8 mouse cellular contexts compared by ENCODE assay signal in the genomic region with DNA sequence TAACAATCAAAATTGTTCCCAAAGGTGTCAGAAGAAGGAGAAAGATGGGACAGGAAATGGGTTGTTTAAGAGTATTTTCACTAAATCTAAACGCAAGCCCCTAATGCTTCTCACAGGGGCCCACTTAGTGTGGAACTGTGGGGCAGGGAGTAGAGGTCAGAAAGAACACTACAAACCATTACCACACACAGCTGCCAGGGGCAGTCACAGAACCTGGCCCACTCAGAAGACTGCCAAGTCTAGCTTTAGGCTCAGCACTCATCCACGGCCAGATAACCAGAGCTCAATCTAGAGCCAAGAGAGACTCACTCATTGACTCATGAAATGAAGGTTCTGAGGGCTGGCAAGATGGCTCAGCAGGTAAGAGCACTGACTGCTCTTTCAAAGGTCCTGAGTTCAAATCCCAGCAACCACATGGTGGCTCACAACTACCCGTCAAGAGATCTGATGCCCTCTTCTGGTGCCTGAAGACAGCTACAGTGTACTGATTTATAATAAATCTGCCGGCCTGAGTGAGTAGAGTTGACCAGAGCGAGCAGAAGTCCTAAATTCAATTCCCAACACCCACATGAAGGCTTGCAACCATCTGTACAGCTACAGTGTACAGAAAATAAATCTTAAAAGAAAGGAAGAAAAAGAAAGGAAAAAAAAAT. TPM values are rescaled to one million over a fixed set of nuclear protein-coding genes. Genes with fewer than 3 reads are reported as not detected.
A peak's percentile ranks its signal among the peaks of the same experiment; 100 is the strongest.
DNase-seq lines count a peak whose midpoint lies in the region; ATAC-seq and TF ChIP-seq lines count a peak whose summit lies in the region.

No protein-coding gene starts in this region.

- H3K27me3 ChIP-seq in liver, adult 2 months (ENCODE audit: control insufficient read depth, insufficient read depth, low read length): no peaks in the 10 kb centered on the region
- no peaks in the 10 kb centered on the region for H3K27me3 ChIP-seq in embryonic facial prominence, embryonic 13.5 days
- no peaks in the 10 kb centered on the region for H3K27me3 ChIP-seq in intestine, embryonic 16.5 days (replicated peaks; ENCODE audit: control insufficient read depth, insufficient read depth, low read length)
- peaks cover 3% of the 10 kb centered on the region; the same call in 1 of the 2 replicates for H3K27me3 ChIP-seq in neural tube, embryonic 14.5 days (ENCODE audit: control insufficient read depth, insufficient read depth, low read length)

- WGBS in liver, adult 2 months: 53% methylated on average over 5 of the region's 5 CpGs
- 45% methylated on average over 5 of the region's 5 CpGs for WGBS in embryonic facial prominence, embryonic 13.5 days
- WGBS in intestine, embryonic 16.5 days: 23% methylated on average over 5 of the region's 5 CpGs
- WGBS in neural tube, embryonic 14.5 days: 44% methylated on average over 5 of the region's 5 CpGs

- H3K9ac ChIP-seq in liver, adult 2 months (ENCODE audit: low read depth, low read length): no peak overlapping the region
- H3K9ac ChIP-seq in embryonic facial prominence, embryonic 13.5 days: peak overlapping the region; percentile 99
- H3K9ac ChIP-seq in intestine, embryonic 16.5 days (ENCODE audit: low read depth, low read length): peak overlapping the region; percentile 90
- H3K9ac ChIP-seq in neural tube, embryonic 14.5 days (replicated peaks; ENCODE audit: low read depth, low read length): no peak overlapping the region

- TF ChIP-seq CTCF in liver, adult 2 months (IDR thresholded peaks at IDR 0.05; ENCODE audit: low read depth, low read length): no peak

- DNase-seq in liver, adult 2 months (ENCODE audit: extremely low read depth, low read depth, low spot score): no peak
- no peak for DNase-seq in liver
- DNase-seq in frontal cortex, postnatal 25 days (ENCODE audit: low spot score in 2 of 2): no peak
- no peak for DNase-seq in gastrocnemius, postnatal 14 days
- no peak for DNase-seq in testis, postnatal 14 days (ENCODE audit: low spot score)

- intact Hi-C loops in gastrocnemius, postnatal 14 days (cut with DNase I; ENCODE audit: low total_unique reads): loop anchor here (10.0 kb wide), 1 partner anchor 161 kb away; no protein-coding TSS in a partner anchor

- peak overlapping the region; percentile 95; the same call in 1 of the 2 replicates for H3K4me3 ChIP-seq in liver, adult 2 months (ENCODE audit: insufficient read depth, low read depth, low read length)
- H3K4me3 ChIP-seq in embryonic facial prominence, embryonic 13.5 days: peak overlapping the region; percentile 90
- peak overlapping the region; percentile 66 for H3K4me3 ChIP-seq in intestine, embryonic 16.5 days (ENCODE audit: low read length)
- H3K4me3 ChIP-seq in neural tube, embryonic 14.5 days (ENCODE audit: low read depth, low read length): peak overlapping the region; percentile 63; the same call in 1 of the 2 replicates

- H3K9me3 ChIP-seq in embryonic facial prominence, embryonic 13.5 days: no peaks in the 10 kb centered on the region
- no peaks in the 10 kb centered on the region for H3K9me3 ChIP-seq in intestine, embryonic 16.5 days (ENCODE audit: control insufficient read depth, low read length)
- no peaks in the 10 kb centered on the region for H3K9me3 ChIP-seq in neural tube, embryonic 14.5 days (ENCODE audit: control insufficient read depth, low read length)

- ATAC-seq in embryonic facial prominence, embryonic 13.5 days (ENCODE audit: insufficient number of reproducible peaks, insufficient read depth, low FRiP score, low TSS enrichment, low read depth): no peak
- no peak for ATAC-seq in intestine, embryonic 16.5 days
- no peak for ATAC-seq in neural tube, embryonic 14.5 days (ENCODE audit: low read depth)

- H3K4me2 ChIP-seq in embryonic facial prominence, embryonic 13.5 days: peak overlapping the region; percentile 81
- peak overlapping the region; percentile 87 for H3K4me2 ChIP-seq in intestine, embryonic 16.5 days (ENCODE audit: low read depth, low read length)
- H3K4me2 ChIP-seq in neural tube, embryonic 14.5 days (ENCODE audit: low read depth, low read length): peak overlapping the region; percentile 81

- H3K4me1 ChIP-seq in liver, adult 2 months (ENCODE audit: control insufficient read depth, insufficient read depth, low read length): peaks cover 4% of the 10 kb centered on the region; the same call in 1 of the 2 replicates
- H3K4me1 ChIP-seq in embryonic facial prominence, embryonic 13.5 days: peaks cover 35% of the 10 kb centered on the region
- H3K4me1 ChIP-seq in intestine, embryonic 16.5 days (ENCODE audit: control insufficient read depth, insufficient read depth, low read length): peaks cover 24% of the 10 kb centered on the region
- peaks cover 21% of the 10 kb centered on the region for H3K4me1 ChIP-seq in neural tube, embryonic 14.5 days (ENCODE audit: control insufficient read depth, insufficient read depth, low read length)

- no peak for TF ChIP-seq POLR2A in liver, adult 2 months (IDR thresholded peaks at IDR 0.05; ENCODE audit: extremely low read depth, insufficient read depth, low read length)

- H3K36me3 ChIP-seq in liver, adult 2 months (ENCODE audit: control insufficient read depth, insufficient read depth, low read length): peaks cover 16% of the 10 kb centered on the region; the same call in 1 of the 2 replicates
- H3K36me3 ChIP-seq in embryonic facial prominence, embryonic 13.5 days: peaks cover 35% of the 10 kb centered on the region
- peaks cover 29% of the 10 kb centered on the region for H3K36me3 ChIP-seq in intestine, embryonic 16.5 days (ENCODE audit: control insufficient read depth, insufficient read depth, low read length)
- H3K36me3 ChIP-seq in neural tube, embryonic 14.5 days (ENCODE audit: control insufficient read depth, insufficient read depth, low read length): no peaks in the 10 kb centered on the region

- no peak overlapping the region for H3K27ac ChIP-seq in liver, adult 2 months (replicated peaks; ENCODE audit: insufficient read depth, low read depth, low read length)
- peak overlapping the region; percentile 96 for H3K27ac ChIP-seq in embryonic facial prominence, embryonic 13.5 days
- H3K27ac ChIP-seq in intestine, embryonic 16.5 days (ENCODE audit: low read length): peak overlapping the region; percentile 97
- no peak overlapping the region for H3K27ac ChIP-seq in neural tube, embryonic 14.5 days (ENCODE audit: low read depth, low read length)

- H3K79me2 ChIP-seq in liver, adult 2 months (ENCODE audit: control insufficient read depth, insufficient read depth, low read length): peaks cover 6% of the 10 kb centered on the region; the same call in 1 of the 2 replicates

RNA-seq across cellular contexts. Expression of a gene that starts 2.4 kb away (rescaled TPM):
- 10.9 and 13.5 TPM in 2 replicates for total RNA-seq in liver, adult 2 months (2014; rRNA removed)
- polyA plus RNA-seq in liver, adult 2 months (2012; rRNA removed): 25.4 and 32.9 TPM in 2 replicates
- polyA plus RNA-seq in embryonic facial prominence, embryonic 13.5 days (2015; fragmentation: Nextera tagmentation; extraction: Ambion mirVana): 44.6 and 44.8 TPM in 2 replicates
- 27.2 and 28.2 TPM in 2 replicates for polyA plus RNA-seq in intestine, embryonic 16.5 days (2015; fragmentation: Nextera tagmentation; extraction: Ambion mirVana)
- 6.6 and 9.3 TPM in 2 replicates for polyA plus RNA-seq in neural tube, embryonic 14.5 days (2014; fragmentation: Nextera tagmentation; extraction: Ambion mirVana)
- total RNA-seq in gastrocnemius, postnatal 14 days (2021): 10 to 100 TPM; 67.0 to 73.8 TPM

RNA-seq across cellular contexts. Expression of a gene that starts 17.5 kb away (rescaled TPM):
- total RNA-seq in liver, adult 2 months (2014; rRNA removed): not detected in 2 replicates
- not detected in 2 replicates for polyA plus RNA-seq in liver, adult 2 months (2012; rRNA removed)
- polyA plus RNA-seq in embryonic facial prominence, embryonic 13.5 days (2015; fragmentation: Nextera tagmentation; extraction: Ambion mirVana): 0.43 TPM in 1 of 2 replicates, not detected in the other
- polyA plus RNA-seq in intestine, embryonic 16.5 days (2015; fragmentation: Nextera tagmentation; extraction: Ambion mirVana): 2.2 and 2.4 TPM in 2 replicates
- 1.8 and 2.4 TPM in 2 replicates for polyA plus RNA-seq in neural tube, embryonic 14.5 days (2014; fragmentation: Nextera tagmentation; extraction: Ambion mirVana)
- not detected for total RNA-seq in gastrocnemius, postnatal 14 days (2021)

RNA-seq across cellular contexts. Expression of a gene that starts 21.4 kb away (rescaled TPM):
- total RNA-seq in liver, adult 2 months (2014; rRNA removed): 19.7 and 37.4 TPM in 2 replicates
- polyA plus RNA-seq in liver, adult 2 months (2012; rRNA removed): 13.3 and 23.1 TPM in 2 replicates
- polyA plus RNA-seq in embryonic facial prominence, embryonic 13.5 days (2015; fragmentation: Nextera tagmentation; extraction: Ambion mirVana): 1.5 and 1.9 TPM in 2 replicates
- 2.6 and 3.2 TPM in 2 replicates for polyA plus RNA-seq in intestine, embryonic 16.5 days (2015; fragmentation: Nextera tagmentation; extraction: Ambion mirVana)
- 3.5 TPM in 1 of 2 replicates, not detected in the other for polyA plus RNA-seq in neural tube, embryonic 14.5 days (2014; fragmentation: Nextera tagmentation; extraction: Ambion mirVana)
- total RNA-seq in gastrocnemius, postnatal 14 days (2021): 1 to 10 TPM; 2.8 to 6.1 TPM

RNA-seq across cellular contexts. Expression of a gene that starts 27.9 kb away (rescaled TPM):
- 16.6 and 17.1 TPM in 2 replicates for total RNA-seq in liver, adult 2 months (2014; rRNA removed)
- 27.3 and 31.8 TPM in 2 replicates for polyA plus RNA-seq in liver, adult 2 months (2012; rRNA removed)
- 70.3 and 73.4 TPM in 2 replicates for polyA plus RNA-seq in embryonic facial prominence, embryonic 13.5 days (2015; fragmentation: Nextera tagmentation; extraction: Ambion mirVana)
- 61.0 and 66.3 TPM in 2 replicates for polyA plus RNA-seq in intestine, embryonic 16.5 days (2015; fragmentation: Nextera tagmentation; extraction: Ambion mirVana)
- polyA plus RNA-seq in neural tube, embryonic 14.5 days (2014; fragmentation: Nextera tagmentation; extraction: Ambion mirVana): 61.0 and 77.4 TPM in 2 replicates
- total RNA-seq in gastrocnemius, postnatal 14 days (2021): 10 to 100 TPM; 23.7 to 27.7 TPM

RNA-seq across cellular contexts. Expression of a gene that starts 35.0 kb away (rescaled TPM):
- 0.20 TPM in 1 of 2 replicates, not detected in the other for total RNA-seq in liver, adult 2 months (2014; rRNA removed)
- polyA plus RNA-seq in liver, adult 2 months (2012; rRNA removed): 0.23 TPM in 1 of 2 replicates, not detected in the other
- 0.25 TPM in 1 of 2 replicates, not detected in the other for polyA plus RNA-seq in embryonic facial prominence, embryonic 13.5 days (2015; fragmentation: Nextera tagmentation; extraction: Ambion mirVana)
- polyA plus RNA-seq in intestine, embryonic 16.5 days (2015; fragmentation: Nextera tagmentation; extraction: Ambion mirVana): 201 and 253 TPM in 2 replicates
- 1.1 and 1.4 TPM in 2 replicates for polyA plus RNA-seq in neural tube, embryonic 14.5 days (2014; fragmentation: Nextera tagmentation; extraction: Ambion mirVana)
- 1 to 10 TPM; 1.6 to 2.2 TPM for total RNA-seq in gastrocnemius, postnatal 14 days (2021)

Comparison
In these comparisons a context has a peak if more than half of its experiments do, and no peak if none do; other contexts are left out.
1. H3K27ac ChIP-seq: peak in embryonic facial prominence, embryonic 13.5 days (single experiment) and intestine, embryonic 16.5 days (single experiment); none in liver, adult 2 months (single experiment) and neural tube, embryonic 14.5 days (single experiment).
2. H3K9ac ChIP-seq: peak in embryonic facial prominence, embryonic 13.5 days (single experiment) and intestine, embryonic 16.5 days (single experiment); none in liver, adult 2 months (single experiment) and neural tube, embryonic 14.5 days (single experiment).
3. Peak in every context shown above with its lines, with median percentiles within 50 percentile points of each other: H3K4me3 ChIP-seq and H3K4me2 ChIP-seq.